Mouse (Mus musculus): ENCODE results near the gene Ddx23. TPM values are rescaled to one million over a fixed set of nuclear protein-coding genes. Genes with fewer than 3 reads are reported as not detected.

The Ddx23 gene
- total RNA-seq, 2 experiments from 2014 or later: 26.0 to 49.9 TPM

GRCm38 (mm10) chr15:98675634-98676250 is 13.0 kb upstream of the Ddx23 start:
- ATAC-seq (replicated peaks; ENCODE audit: low FRiP score, poor library complexity, severe bottlenecking): no peak

- no peak for ATAC-seq (replicated peaks; ENCODE audit: low FRiP score, poor library complexity, severe bottlenecking)
These were observed 12.4 kb upstream of the Ddx23 start for GRCm38 (mm10) chr15:98674994-98675545.

GRCm38 (mm10) chr15:98674284-98674993 is 11.7 kb upstream of the Ddx23 start:
- no peak for ATAC-seq (replicated peaks; ENCODE audit: low FRiP score, poor library complexity, severe bottlenecking)

GRCm38 (mm10) chr15:98673732-98674131 is 11.0 kb upstream of the Ddx23 start:
- no peak for ATAC-seq (replicated peaks; ENCODE audit: low FRiP score, poor library complexity, severe bottlenecking)

- no peak for ATAC-seq (replicated peaks; ENCODE audit: low FRiP score, poor library complexity, severe bottlenecking)
These were observed 9.9 kb upstream of the Ddx23 start for GRCm38 (mm10) chr15:98672592-98672991.

- ATAC-seq (replicated peaks; ENCODE audit: low FRiP score, poor library complexity, severe bottlenecking): no peak
These were observed 1.6 kb upstream of the Ddx23 start for GRCm38 (mm10) chr15:98664042-98664907.

- ATAC-seq (replicated peaks; ENCODE audit: low FRiP score, poor library complexity, severe bottlenecking): peak; percentile 66
These were observed 512 bp downstream of the Ddx23 start for GRCm38 (mm10) chr15:98662198-98662566.

GRCm38 (mm10) chr15:98656982-98657751 is 5.5 kb downstream of the Ddx23 start:
- ATAC-seq (replicated peaks; ENCODE audit: low FRiP score, poor library complexity, severe bottlenecking): no peak

- ATAC-seq (replicated peaks; ENCODE audit: low FRiP score, poor library complexity, severe bottlenecking): no peak
These were observed 10.5 kb downstream of the Ddx23 start for GRCm38 (mm10) chr15:98652174-98652573.

GRCm38 (mm10) chr15:98651431-98651830 is 11.3 kb downstream of the Ddx23 start:
- ATAC-seq (replicated peaks; ENCODE audit: low FRiP score, poor library complexity, severe bottlenecking): no peak

- no peak for ATAC-seq (replicated peaks; ENCODE audit: low FRiP score, poor library complexity, severe bottlenecking)
These were observed 14.6 kb downstream of the Ddx23 start for GRCm38 (mm10) chr15:98648071-98648470.

GRCm38 (mm10) chr15:98647308-98647707 is 15.4 kb downstream of the Ddx23 start:
- no peak for ATAC-seq (replicated peaks; ENCODE audit: low FRiP score, poor library complexity, severe bottlenecking)

- no peak for ATAC-seq (replicated peaks; ENCODE audit: low FRiP score, poor library complexity, severe bottlenecking)
These were observed 16.0 kb downstream of the Ddx23 start for GRCm38 (mm10) chr15:98646737-98647136.

GRCm38 (mm10) chr15:98645057-98646026 is 17.4 kb downstream of the Ddx23 start:
- no peak for ATAC-seq (replicated peaks; ENCODE audit: low FRiP score, poor library complexity, severe bottlenecking)

- ATAC-seq (replicated peaks; ENCODE audit: low FRiP score, poor library complexity, severe bottlenecking): no peak
These were observed 18.3 kb downstream of the Ddx23 start for GRCm38 (mm10) chr15:98644406-98644805.

- no peak for ATAC-seq (replicated peaks; ENCODE audit: low FRiP score, poor library complexity, severe bottlenecking)
These were observed 22.5 kb downstream of the Ddx23 start for GRCm38 (mm10) chr15:98640157-98640556.

- no peak for ATAC-seq (replicated peaks; ENCODE audit: low FRiP score, poor library complexity, severe bottlenecking)
These were observed 25.5 kb downstream of the Ddx23 start for GRCm38 (mm10) chr15:98637155-98637554.

- ATAC-seq (replicated peaks; ENCODE audit: low FRiP score, poor library complexity, severe bottlenecking): no peak
These were observed 26.2 kb downstream of the Ddx23 start for GRCm38 (mm10) chr15:98636517-98636916.

All from erythroid progenitor cell, adult 5-6 weeks (primary cell).